ENCODE assay signal across 12 mouse cellular contexts in genomic region chr2:7080086-7080485, GRCm38 (mm10).
DNase-seq lines count a peak whose midpoint lies in the region; ATAC-seq lines count a peak whose summit lies in the region.
"Had no signal": no experiment of that assay in that cellular context is flagged by ENCODE, and none has a peak within 500 bp of the region (broad histone marks: within the 10 kb centered on the region; RNA-seq: fewer than 3 reads in every experiment).

No protein-coding gene starts in this region.

- 69% methylated on average over 7 of the region's 7 CpGs for WGBS in forebrain, embryonic 15.5 days
- WGBS in forebrain, embryonic 10.5 days = 76% methylated on average over 7 of the region's 7 CpGs
- WGBS in heart, embryonic 15.5 days = 39% methylated on average over 7 of the region's 7 CpGs
- 73% methylated on average over 7 of the region's 7 CpGs for WGBS in midbrain, embryonic 11.5 days
- WGBS in midbrain, embryonic 16.5 days = 65% methylated on average over 7 of the region's 7 CpGs

- H3K4me1 ChIP-seq in forebrain, embryonic 15.5 days = peaks cover 36% of the 10 kb centered on the region
- peaks cover 28% of the 10 kb centered on the region for H3K4me1 ChIP-seq in forebrain, embryonic 10.5 days
- peaks cover 34% of the 10 kb centered on the region for H3K4me1 ChIP-seq in heart, embryonic 15.5 days (replicated peaks)
- peaks cover 15% of the 10 kb centered on the region for H3K4me1 ChIP-seq in midbrain, embryonic 11.5 days (ENCODE audit: control insufficient read depth, insufficient read depth, low read length)
- peaks cover 14% of the 10 kb centered on the region; the same call in 1 of the 2 replicates for H3K4me1 ChIP-seq in midbrain, embryonic 16.5 days (ENCODE audit: control insufficient read depth, insufficient read depth, low read length)

- ATAC-seq in forebrain, embryonic 15.5 days (replicated peaks) = no peak
- no peak for ATAC-seq in heart, embryonic 15.5 days (replicated peaks; ENCODE audit: insufficient number of reproducible peaks, insufficient read depth, low FRiP score, low read depth)
- no peak for ATAC-seq in midbrain, embryonic 11.5 days (ENCODE audit: low FRiP score)
- no peak for ATAC-seq in midbrain, embryonic 16.5 days

- no peak for DNase-seq in forebrain, embryonic 10.5 days (ENCODE audit: extremely low spot score, low spot score)
- DNase-seq in heart, adult 8-10 months (ENCODE audit: low spot score) = no peak
- peak; percentile 82 for DNase-seq in midbrain, embryonic 11.5 days (ENCODE audit: low spot score, missing footprints)
- DNase-seq in embryo, embryonic 10.5 days (ENCODE audit: low spot score) = no peak
- DNase-seq in kidney, adult 18-20 months = no peak
- DNase-seq: kidney, adult 2 months; thymus, adult 18-20 months had no signal

- H3K27me3 ChIP-seq in forebrain, embryonic 15.5 days = no peaks in the 10 kb centered on the region
- peaks cover 11% of the 10 kb centered on the region; the same call in 1 of the 2 replicates for H3K27me3 ChIP-seq in forebrain, embryonic 10.5 days (ENCODE audit: poor library complexity, severe bottlenecking)
- H3K27me3 ChIP-seq in heart, embryonic 15.5 days = no peaks in the 10 kb centered on the region
- no peaks in the 10 kb centered on the region for H3K27me3 ChIP-seq in midbrain, embryonic 11.5 days (ENCODE audit: control insufficient read depth, insufficient read depth, low read length)
- no peaks in the 10 kb centered on the region for H3K27me3 ChIP-seq in midbrain, embryonic 16.5 days (ENCODE audit: control insufficient read depth, insufficient read depth, low read depth, low read length)
- H3K27me3 ChIP-seq: embryonic facial prominence, embryonic 12.5 days; neural tube, embryonic 13.5 days had no signal

- H3K9ac ChIP-seq in forebrain, embryonic 15.5 days (replicated peaks) = no peak overlapping the region
- H3K9ac ChIP-seq in heart, embryonic 15.5 days = no peak overlapping the region
- H3K9ac ChIP-seq in midbrain, embryonic 11.5 days (ENCODE audit: low read length) = no peak overlapping the region
- H3K9ac ChIP-seq in midbrain, embryonic 16.5 days (ENCODE audit: low read depth, low read length) = no peak overlapping the region

- 0 out of 2 replicates have a peak overlapping the region, but pooled peaks have one; percentile 82 for H3K27ac ChIP-seq in forebrain, embryonic 15.5 days (replicated peaks)
- no peak overlapping the region for H3K27ac ChIP-seq in forebrain, embryonic 10.5 days
- H3K27ac ChIP-seq in heart, embryonic 15.5 days = peak overlapping the region; percentile 98
- no peak overlapping the region for H3K27ac ChIP-seq in midbrain, embryonic 11.5 days (ENCODE audit: low read depth, low read length)
- H3K27ac ChIP-seq in midbrain, embryonic 16.5 days (ENCODE audit: low read length) = no peak overlapping the region
- H3K27ac ChIP-seq: neural tube, embryonic 13.5 days had no signal

- 0 out of 2 replicates have a peak, but pooled peaks cover 8% of the 10 kb centered on the region for H3K36me3 ChIP-seq in forebrain, embryonic 15.5 days
- peaks cover 4% of the 10 kb centered on the region; the same call in 1 of the 2 replicates for H3K36me3 ChIP-seq in forebrain, embryonic 10.5 days (replicated peaks)
- peaks cover 12% of the 10 kb centered on the region for H3K36me3 ChIP-seq in heart, embryonic 15.5 days
- no peaks in the 10 kb centered on the region for H3K36me3 ChIP-seq in midbrain, embryonic 11.5 days (ENCODE audit: control insufficient read depth, insufficient read depth, low read length)
- no peaks in the 10 kb centered on the region; the same call in 1 of the 2 replicates for H3K36me3 ChIP-seq in midbrain, embryonic 16.5 days (ENCODE audit: control insufficient read depth, insufficient read depth, low read length)
- H3K36me3 ChIP-seq: embryonic facial prominence, embryonic 12.5 days had no signal

- H3K4me3 ChIP-seq in forebrain, embryonic 15.5 days = no peak overlapping the region
- H3K4me3 ChIP-seq in forebrain, embryonic 10.5 days = no peak overlapping the region
- H3K4me3 ChIP-seq in heart, embryonic 15.5 days = peak overlapping the region; percentile 58
- H3K4me3 ChIP-seq in midbrain, embryonic 11.5 days (ENCODE audit: low read depth, low read length) = no peak overlapping the region
- no peak overlapping the region for H3K4me3 ChIP-seq in midbrain, embryonic 16.5 days (ENCODE audit: low read depth, low read length)

- H3K9me3 ChIP-seq in forebrain, embryonic 15.5 days = peaks cover 17% of the 10 kb centered on the region; the same call in 1 of the 2 replicates
- H3K9me3 ChIP-seq in forebrain, embryonic 10.5 days = peaks cover 21% of the 10 kb centered on the region
- peaks cover 13% of the 10 kb centered on the region; the same call in 1 of the 2 replicates for H3K9me3 ChIP-seq in heart, embryonic 15.5 days (replicated peaks)
- H3K9me3 ChIP-seq in midbrain, embryonic 11.5 days (ENCODE audit: control insufficient read depth, low read length) = no peaks in the 10 kb centered on the region; the same call in 1 of the 2 replicates
- H3K9me3 ChIP-seq in midbrain, embryonic 16.5 days (replicated peaks; ENCODE audit: control insufficient read depth, low read length, poor library complexity, severe bottlenecking) = peaks cover 12% of the 10 kb centered on the region

- H3K4me2 ChIP-seq in forebrain, embryonic 15.5 days (replicated peaks) = no peak overlapping the region; the same call in 1 of the 2 replicates
- peak overlapping the region; percentile 71 for H3K4me2 ChIP-seq in heart, embryonic 15.5 days
- H3K4me2 ChIP-seq in midbrain, embryonic 11.5 days = no peak overlapping the region
- no peak overlapping the region for H3K4me2 ChIP-seq in midbrain, embryonic 16.5 days (ENCODE audit: low read length)

Comparison
In these comparisons a context has a peak if more than half of its experiments do, and no peak if none do; other contexts are left out.
1. H3K27ac ChIP-seq: peak in forebrain, embryonic 15.5 days (single experiment) and heart, embryonic 15.5 days (single experiment); none in forebrain, embryonic 10.5 days (single experiment), midbrain, embryonic 11.5 days (single experiment) and midbrain, embryonic 16.5 days (single experiment).